Mouse (Mus musculus) kidney, adult 18-20 months (tissue): ENCODE results near the gene Smim8.
"Not testable (repeated sequence)": the region's sequence is repeated elsewhere in the genome, so short reads cannot be mapped to it uniquely, and the experiment has no call there.

ENCODE experiments used
- DNase-seq: peaks from one replicate; pipeline ENCODE4 v3.0.0; 2021

The Smim8 gene

GRCm38 (mm10) chr4:34777677-34778527 is at the start of gene Smim8:
Gene Smim8 (minus strand): TSS chr4:34778423.
- DNase-seq: peak; percentile 94

GRCm38 (mm10) chr4:34823901-34824300 is 45.7 kb upstream of the Smim8 start:
- no peak for DNase-seq

GRCm38 (mm10) chr4:34819904-34820303 is 41.7 kb upstream of the Smim8 start:
- DNase-seq: no peak

- DNase-seq: no peak
Measured at GRCm38 (mm10) chr4:34801166-34802034, 23.2 kb upstream of the Smim8 start.

GRCm38 (mm10) chr4:34798005-34798404 is 19.8 kb upstream of the Smim8 start:
- no peak for DNase-seq

GRCm38 (mm10) chr4:34797294-34797983 is 19.2 kb upstream of the Smim8 start:
- DNase-seq: no peak

- DNase-seq: no peak
Measured at GRCm38 (mm10) chr4:34796294-34796693, 18.1 kb upstream of the Smim8 start.

GRCm38 (mm10) chr4:34786476-34786875 is 8.3 kb upstream of the Smim8 start:
- DNase-seq: peak; percentile 16

GRCm38 (mm10) chr4:34785646-34786045 is 7.4 kb upstream of the Smim8 start:
- no peak for DNase-seq

GRCm38 (mm10) chr4:34784865-34785264 is 6.6 kb upstream of the Smim8 start:
- DNase-seq: no peak

- DNase-seq: no peak
Measured at GRCm38 (mm10) chr4:34782730-34783129, 4.5 kb upstream of the Smim8 start.

GRCm38 (mm10) chr4:34771652-34772371 is 6.4 kb downstream of the Smim8 start:
- DNase-seq: no peak

- DNase-seq: no peak
Measured at GRCm38 (mm10) chr4:34756163-34756562, 22.1 kb downstream of the Smim8 start, which contains the start of gene Gm136. Gene Gm136 (minus strand): TSS chr4:34756263.

- peak; percentile 14 for DNase-seq
Measured at GRCm38 (mm10) chr4:34749236-34749635, 29.0 kb downstream of the Smim8 start.

- no peak for DNase-seq
Measured at GRCm38 (mm10) chr4:34734461-34734860, 43.8 kb downstream of the Smim8 start.

- DNase-seq: not testable (repeated sequence)
Measured at GRCm38 (mm10) chr4:34733415-34733814, 44.8 kb downstream of the Smim8 start.

GRCm38 (mm10) chr4:34729851-34730341 is 48.3 kb downstream of the Smim8 start, which contains the start of gene Cfap206:
Gene Cfap206 (minus strand): TSS chr4:34730206.
- DNase-seq: peak; percentile 73

GRCm38 (mm10) chr4:34725710-34726109 is 52.5 kb downstream of the Smim8 start:
- not testable (repeated sequence) for DNase-seq

GRCm38 (mm10) chr4:34724306-34724705 is 53.9 kb downstream of the Smim8 start:
- no peak for DNase-seq

GRCm38 (mm10) chr4:34723186-34723585 is 55.0 kb downstream of the Smim8 start:
- DNase-seq: no peak

GRCm38 (mm10) chr4:34720127-34720895 is 57.9 kb downstream of the Smim8 start:
- DNase-seq: no peak
